Mouse (Mus musculus): ENCODE measurements around the gene Pbsn. TPM values are rescaled to one million over a fixed set of nuclear protein-coding genes. Genes with fewer than 3 reads are reported as not detected.

The Pbsn gene
- polyA plus RNA-seq, 1 experiment from 2014 or later, result not detected

- Histone ChIP-seq H3K36me3 (replicated peaks) (no peaks in the 10 kb centered on the region), H3K27ac (replicated peaks) (peak overlapping the region; percentile 82), H3K4me1 (no peaks in the 10 kb centered on the region), H3K9me3 (peaks cover 7% of the 10 kb centered on the region; the same call in 1 of the 2 replicates), H3K4me3 (peak overlapping the region; percentile 68), H3K27me3 (replicated peaks; ENCODE audit: low read depth, poor library complexity, severe bottlenecking) (no peaks in the 10 kb centered on the region)
- WGBS, result 16% methylated on average over 61 of the region's 61 CpGs
- peak; percentile 8 for DNase-seq (ENCODE audit: low spot score)
Measured at GRCm38 (mm10) chrX:77794962-77795857, 58.2 kb downstream of the Pbsn start.

- 87% methylated on average over 3 of the region's 3 CpGs for WGBS
- no peaks in the 10 kb centered on the region for H3K27me3 ChIP-seq (replicated peaks; ENCODE audit: low read depth, poor library complexity, severe bottlenecking)
- no peak overlapping the region for H3K4me3 ChIP-seq
- H3K27ac ChIP-seq (replicated peaks), result no peak overlapping the region
- DNase-seq (ENCODE audit: low spot score), result no peak
- no peaks in the 10 kb centered on the region for H3K4me1 ChIP-seq
- H3K9me3 ChIP-seq, result no peaks in the 10 kb centered on the region
- peaks cover 14% of the 10 kb centered on the region; the same call in 1 of the 2 replicates for H3K36me3 ChIP-seq (replicated peaks)
Measured at GRCm38 (mm10) chrX:77788675-77789074, 64.7 kb downstream of the Pbsn start.

Other genes starting within 250 kb of the Pbsn start
- 14.6 and 16.1 TPM in 2 replicates for gene Prkx, start 57.3 kb downstream of the Pbsn start, polyA plus RNA-seq (2016; fragmentation: Nextera tagmentation; extraction: Ambion mirVana)
- gene Gm14744, start 11.1 kb upstream of the Pbsn start, polyA plus RNA-seq (2016; fragmentation: Nextera tagmentation; extraction: Ambion mirVana), result not detected in 2 replicates
- gene 5430402E10Rik, start 71.4 kb upstream of the Pbsn start, polyA plus RNA-seq (2016; fragmentation: Nextera tagmentation; extraction: Ambion mirVana), result not detected in 2 replicates
- gene Obp1a, start 237.8 kb upstream of the Pbsn start, polyA plus RNA-seq (2016; fragmentation: Nextera tagmentation; extraction: Ambion mirVana), result not detected in 2 replicates